In genomic region chr5:33726081-33726647, GRCm38 (mm10) we compare ENCODE assay signal across 8 mouse cellular contexts. TPM values are rescaled to one million over a fixed set of nuclear protein-coding genes. Genes with fewer than 3 reads are reported as not detected.
DNase-seq lines count a peak whose midpoint lies in the region; ATAC-seq lines count a peak whose summit lies in the region.

No protein-coding gene starts in this region.

- peak overlapping the region; percentile 94 for H3K9ac ChIP-seq in forebrain, embryonic 12.5 days
- H3K9ac ChIP-seq in midbrain, embryonic 14.5 days (replicated peaks; ENCODE audit: low read length), result no peak overlapping the region

- ATAC-seq in forebrain, embryonic 12.5 days (ENCODE audit: low FRiP score), result no peak
- no peak for ATAC-seq in midbrain, embryonic 14.5 days (ENCODE audit: low FRiP score, low TSS enrichment)
- ATAC-seq in frontal cortex, adult (ENCODE audit: low TSS enrichment), result no peak

- peaks cover 74% of the 10 kb centered on the region for H3K27me3 ChIP-seq in forebrain, embryonic 12.5 days
- H3K27me3 ChIP-seq in midbrain, embryonic 14.5 days (ENCODE audit: control insufficient read depth, insufficient read depth, low read length), result peaks cover 16% of the 10 kb centered on the region

- peak overlapping the region; percentile 91 for H3K4me2 ChIP-seq in forebrain, embryonic 12.5 days
- H3K4me2 ChIP-seq in midbrain, embryonic 14.5 days (ENCODE audit: low read length), result peak overlapping the region; percentile 96

- peaks cover 73% of the 10 kb centered on the region for H3K4me1 ChIP-seq in forebrain, embryonic 12.5 days
- H3K4me1 ChIP-seq in midbrain, embryonic 14.5 days (ENCODE audit: control insufficient read depth, insufficient read depth, low read length), result peaks cover 17% of the 10 kb centered on the region; the same call in 1 of the 2 replicates

- no peaks in the 10 kb centered on the region for H3K9me3 ChIP-seq in forebrain, embryonic 12.5 days
- H3K9me3 ChIP-seq in midbrain, embryonic 14.5 days (ENCODE audit: control insufficient read depth, low read length), result no peaks in the 10 kb centered on the region

- 0 out of 2 replicates have a peak overlapping the region, but pooled peaks have one; percentile 42 for H3K27ac ChIP-seq in forebrain, embryonic 12.5 days
- no peak overlapping the region for H3K27ac ChIP-seq in midbrain, embryonic 14.5 days (replicated peaks; ENCODE audit: low read depth, low read length)

- peaks cover 55% of the 10 kb centered on the region for H3K36me3 ChIP-seq in forebrain, embryonic 12.5 days (replicated peaks)
- peaks cover 10% of the 10 kb centered on the region; the same call in 1 of the 2 replicates for H3K36me3 ChIP-seq in midbrain, embryonic 14.5 days (ENCODE audit: control insufficient read depth, insufficient read depth, low read length)

- DNase-seq in kidney, postnatal 14 days, result peak; percentile 14
- no peak for DNase-seq in kidney, adult 18-20 months
- peak; percentile 61 to 72 for DNase-seq in layer of hippocampus, postnatal 10 days (ENCODE audit: low spot score in 2 of 2)
- DNase-seq in midbrain, embryonic 14.5 days, result no peak
- no peak for DNase-seq in kidney, adult 11 months
- no peak for DNase-seq in thymus, postnatal 14 days

- peak overlapping the region; percentile 67 for H3K4me3 ChIP-seq in forebrain, embryonic 12.5 days (replicated peaks)
- H3K4me3 ChIP-seq in midbrain, embryonic 14.5 days (replicated peaks; ENCODE audit: low read depth, low read length), result no peak overlapping the region

- WGBS in forebrain, embryonic 12.5 days, result 80% methylated on average over 7 of the region's 7 CpGs
- 68% methylated on average over 7 of the region's 7 CpGs for WGBS in midbrain, embryonic 14.5 days

RNA-seq across cellular contexts. Expression of gene Fgfr3, which starts 4.7 kb away (rescaled TPM):
- 83.6 and 111 TPM in 2 replicates for polyA plus RNA-seq in forebrain, embryonic 12.5 days (2016; fragmentation: Nextera tagmentation; extraction: Ambion mirVana)
- 100 to 1,000 TPM; 123 to 134 TPM for total RNA-seq in layer of hippocampus, postnatal 10 days (2021)
- polyA plus RNA-seq in midbrain, embryonic 14.5 days (2014; fragmentation: Nextera tagmentation; extraction: Ambion mirVana), result 20.9 and 21.3 TPM in 2 replicates

RNA-seq across cellular contexts. Expression of gene Letm1, which starts 56.5 kb away (rescaled TPM):
- 52.5 and 58.5 TPM in 2 replicates for polyA plus RNA-seq in forebrain, embryonic 12.5 days (2016; fragmentation: Nextera tagmentation; extraction: Ambion mirVana)
- total RNA-seq in layer of hippocampus, postnatal 10 days (2021), result 100 to 1,000 TPM; 105 to 106 TPM
- polyA plus RNA-seq in midbrain, embryonic 14.5 days (2014; fragmentation: Nextera tagmentation; extraction: Ambion mirVana), result 64.4 and 70.3 TPM in 2 replicates

Comparison
In these comparisons a context has a peak if more than half of its experiments do, and no peak if none do; other contexts are left out.
1. DNase-seq: peak in kidney, postnatal 14 days (single experiment) and layer of hippocampus, postnatal 10 days (2 of 2); none in kidney, adult 18-20 months (single experiment), midbrain, embryonic 14.5 days (single experiment), kidney, adult 11 months (single experiment) and thymus, postnatal 14 days (single experiment).